Mouse (Mus musculus) erythroblast, embryonic 14.5 days (primary cell): ENCODE results near the gene Gm525.

Experiments
- GATA1 ChIP-seq: IDR thresholded peaks from 2 replicates; pipeline ENCODE4 v1.6.1; 2012; ENCODE audit warnings: low read length, inconsistent platforms, mixed read lengths
- TAL1 ChIP-seq: IDR thresholded peaks from 3 replicates; pipeline ENCODE4 v1.6.1; 2012; ENCODE audit warnings: low read length, inconsistent platforms, mixed read lengths

DNA sequence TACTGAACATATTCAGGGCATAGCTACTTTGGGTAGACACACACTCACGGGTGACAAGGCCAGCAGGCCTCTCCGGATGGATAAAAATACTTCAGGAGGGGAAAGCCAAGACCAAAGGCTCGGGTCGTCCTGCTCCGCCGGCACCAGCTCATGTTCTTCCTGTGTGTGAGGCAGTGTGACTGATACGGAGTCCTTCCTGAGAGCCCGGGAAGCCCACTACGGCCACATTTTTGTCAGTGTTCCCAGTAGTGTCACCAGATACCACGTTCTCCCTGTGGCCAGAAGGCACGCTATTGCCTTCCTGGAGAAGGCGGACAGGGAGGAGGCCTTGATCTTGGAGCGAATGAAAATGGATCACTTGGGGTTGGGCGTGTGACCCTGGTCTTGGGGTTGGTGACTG is 29.5 kb downstream of the Gm525 start:
- TF ChIP-seq TAL1, result no peak
- no peak for TF ChIP-seq GATA1
